Mouse (Mus musculus): ENCODE measurements at regions not wholly inside any gene's neighbourhood (a gene's known extent, or its start where the extent isn't known, plus 50 kb on each side); places are given as distances from the start of the nearest gene placed in this dataset.

DNA sequence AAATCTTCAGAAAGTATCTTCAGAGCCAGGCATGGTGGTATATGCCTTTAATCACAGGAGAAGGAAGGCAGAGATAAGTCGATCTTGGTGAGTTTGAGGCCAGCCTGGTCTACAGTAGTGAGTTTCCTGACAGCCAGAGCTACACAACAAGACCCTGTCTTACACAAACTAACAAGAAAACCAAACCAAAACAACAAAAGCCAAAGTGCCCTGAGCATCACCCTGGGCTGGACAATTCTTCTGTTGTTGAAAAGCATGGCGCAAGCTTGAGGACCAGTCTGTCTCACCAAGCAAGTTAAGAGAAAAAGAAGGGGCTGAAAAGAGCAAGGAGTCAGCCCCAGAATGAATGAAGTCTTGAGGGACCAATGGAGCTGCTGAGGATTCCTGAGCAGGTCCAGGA lies 473.4 kb downstream of the Ttll7 start:
- TF ChIP-seq MAFK (IDR thresholded peaks at IDR 0.05; ENCODE audit: borderline replicate concordance, low read depth, low read length) (no peak), MAX (IDR thresholded peaks at IDR 0.05; ENCODE audit: low read length) (no peak), RAD21 (IDR thresholded peaks at IDR 0.05; ENCODE audit: low read depth, low read length) (no peak)

Measured in MEL (cell line).